Mouse (Mus musculus) stomach, postnatal 0 days (tissue): Measurements from ENCODE around the gene Wbp2.

Source experiments
- CTCF ChIP-seq: IDR thresholded peaks from 2 replicates; pipeline ENCODE4 v1.5.1; 2016; ENCODE audit warnings: antibody characterized with exemption, low read depth, mild to moderate bottlenecking, moderate library complexity
- EP300 ChIP-seq: optimal IDR thresholded peaks from 2 replicates; pipeline ENCODE3; 2016; ENCODE audit warnings: antibody characterized with exemption

DNA sequence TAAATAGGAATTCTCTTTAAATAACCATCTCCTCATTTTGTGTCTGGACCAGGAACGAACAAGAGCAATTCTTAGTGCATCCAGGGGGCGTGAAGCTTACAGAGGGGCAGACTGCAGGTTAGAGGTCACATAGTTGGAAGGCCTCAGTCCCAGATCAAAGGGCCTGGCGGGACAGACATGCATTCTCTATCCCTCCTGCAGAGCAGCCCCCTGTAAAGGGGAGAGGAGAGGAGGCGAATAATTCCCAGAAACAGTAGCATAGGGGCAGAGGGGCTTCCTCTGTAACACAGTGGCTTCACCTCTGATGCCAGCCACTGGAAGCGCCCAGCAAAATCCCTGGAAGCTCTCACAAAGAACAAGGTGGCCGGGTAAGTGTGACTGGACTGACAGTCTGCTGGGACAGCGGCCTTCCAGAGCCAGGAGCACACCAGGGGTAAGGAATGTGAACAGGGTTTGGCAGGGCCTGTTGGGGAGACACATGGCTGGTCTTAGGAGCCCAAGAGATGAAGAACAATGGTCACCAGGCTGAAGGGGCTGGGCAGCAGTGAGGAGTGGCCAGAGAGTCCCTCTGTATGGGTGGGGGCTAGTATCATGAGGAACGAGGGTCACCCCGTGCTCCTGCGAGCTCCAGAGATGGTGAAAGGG lies 8.0 kb downstream of the Wbp2 start:
- TF ChIP-seq CTCF = no peak
- no peak for TF ChIP-seq EP300
